Mouse (Mus musculus) erythroblast, embryonic 14.5 days (primary cell): ENCODE results near the gene Cdv3.

Source experiments
- GATA1 ChIP-seq: IDR thresholded peaks from 2 replicates; pipeline ENCODE4 v1.6.1; 2012; ENCODE audit warnings: low read length, inconsistent platforms, mixed read lengths
- TAL1 ChIP-seq: IDR thresholded peaks from 3 replicates; pipeline ENCODE4 v1.6.1; 2012; ENCODE audit warnings: low read length, inconsistent platforms, mixed read lengths

- TF ChIP-seq TAL1 (no peak), GATA1 (no peak)
Observed at GRCm38 (mm10) chr9:103332663-103333062, 33.0 kb downstream of the Cdv3 start.
